ENCODE assay signal across 14 mouse cellular contexts in genomic region chr12:115604951-115605350, GRCm38 (mm10).
DNase-seq lines count a peak whose midpoint lies in the region; ATAC-seq and TF ChIP-seq lines count a peak whose summit lies in the region.
"Had no signal": no experiment of that assay in that cellular context is flagged by ENCODE, and none has a peak within 500 bp of the region (broad histone marks: within the 10 kb centered on the region; RNA-seq: fewer than 3 reads in every experiment).

No protein-coding gene starts in this region.

- peaks cover 38% of the 10 kb centered on the region for H3K9me3 ChIP-seq in ES-E14 (ENCODE audit: control insufficient read depth, insufficient read depth, low read depth, low read length)

- ATAC-seq in neutrophil, adult 5-6 weeks (ENCODE audit: extremely low read depth, insufficient number of reproducible peaks, low FRiP score, poor library complexity, severe bottlenecking) = peak; percentile 93
- ATAC-seq: intestine, embryonic 16.5 days had no signal

- no peak overlapping the region for H3K4me3 ChIP-seq in ES-E14 (ENCODE audit: insufficient read depth in 1 of 2, low read depth in 1 of 2, low read length in 2 of 2, poor library complexity in 1 of 2, severe bottlenecking in 1 of 2)
- H3K4me3 ChIP-seq: layer of hippocampus, adult 2 months had no signal

- no peaks in the 10 kb centered on the region for H3K36me3 ChIP-seq in ES-E14 (ENCODE audit: control insufficient read depth, insufficient read depth, low read length, poor library complexity, severe bottlenecking)

- no peaks in the 10 kb centered on the region for H3K4me1 ChIP-seq in ES-E14 (ENCODE audit: control insufficient read depth in 2 of 2, insufficient read depth in 2 of 2, low read length in 2 of 2, poor library complexity in 1 of 2)

- DNase-seq in B cell, adult 2 months = peak; percentile 15 to 17
- peak; percentile 76 for DNase-seq in ES-E14 (ENCODE audit: low read depth, low spot score)
- DNase-seq in c-Kit-positive CD71-negative TER-119-negative erythroid progenitor cells, embryonic 14.5 days (ENCODE audit: low read depth) = peak; percentile 59
- no peak for DNase-seq in kidney, adult 9 months
- no peak for DNase-seq in frontal cortex, postnatal 14 days (ENCODE audit: low spot score in 2 of 2)
- DNase-seq in MN1 (ENCODE audit: low spot score) = no peak
- DNase-seq in adrenal gland, adult 2 months = no peak
- DNase-seq: adrenal gland, postnatal 10 days; cerebellum, adult 11 months; embryo, embryonic 11 days; right cerebral cortex, postnatal 14 days had no signal

- no peak overlapping the region for H3K27ac ChIP-seq in ES-E14 (ENCODE audit: insufficient read depth, low read depth, low read length, poor library complexity, severe bottlenecking)
- H3K27ac ChIP-seq: layer of hippocampus, adult 2 months had no signal

- H3K9ac ChIP-seq in ES-E14 (ENCODE audit: insufficient read depth, low read depth, low read length, poor library complexity, severe bottlenecking) = no peak overlapping the region

- in situ Hi-C loops in ES-E14 (cut with MboI; ENCODE audit: low sequenced_read_pairs in 2 of 2, unreplicated experiment in 2 of 2) = loop anchor here (10.0 to 25.0 kb wide), 3 partner anchors 268 to 468 kb away; no protein-coding TSS in a partner anchor

TF ChIP-seq in ES-E14, 5 proteins besides CTCF, POLR2A, EP300 and RAD21:
- no peak for TF ChIP-seq MAFK (IDR thresholded peaks at IDR 0.05; ENCODE audit: insufficient read depth, low read depth, low read length)
- TF ChIP-seq ZNF384 (IDR thresholded peaks at IDR 0.05; ENCODE audit: low read depth, low read length) = no peak
- TF ChIP-seq HCFC1 (IDR thresholded peaks at IDR 0.05; ENCODE audit: borderline replicate concordance, insufficient read depth, low read length) = no peak
- TF ChIP-seq CHD2 (IDR thresholded peaks at IDR 0.05; ENCODE audit: low read depth, low read length) = no peak
- TF ChIP-seq ZC3H11A (IDR thresholded peaks at IDR 0.05; ENCODE audit: borderline replicate concordance, low read depth, low read length) = no peak

Comparison
In these comparisons a context has a peak if more than half of its experiments do, and no peak if none do; other contexts are left out.
1. DNase-seq: peak in B cell, adult 2 months (2 of 2), ES-E14 (single experiment) and c-Kit-positive CD71-negative TER-119-negative erythroid progenitor cells, embryonic 14.5 days (single experiment); none in kidney, adult 9 months (single experiment), frontal cortex, postnatal 14 days (0 of 2), MN1 (single experiment) and adrenal gland, adult 2 months (single experiment).